Mouse (Mus musculus) hindbrain, embryonic 14.5 days (tissue): ENCODE results near the gene Smdt1. TPM values are rescaled to one million over a fixed set of nuclear protein-coding genes. Genes with fewer than 3 reads are reported as not detected.

Source experiments
- ATAC-seq: fragments of 200-750 bp; cut with Nextera tagmentation; 2 replicates; pipeline ENCODE4 v1.8.0; 2017; ENCODE audit warnings: moderate number of reproducible peaks, mild to moderate bottlenecking, moderate TSS enrichment, moderate library complexity; ENCODE audit not compliant: low FRiP score
- DNase-seq: peaks from one replicate; pipeline ENCODE4 v3.0.0-alpha.2; 2015; ENCODE audit warnings: low spot score
- H3K27ac ChIP-seq: fragments of 300-500 bp; sonication (generic); 2 replicates; pipeline ENCODE4 v1.5.1; 2014; ENCODE audit warnings: mild to moderate bottlenecking, moderate library complexity
- H3K27me3 ChIP-seq: fragments of 300-500 bp; sonication (generic); 2 replicates; pipeline ENCODE4 v1.6.1; 2014; ENCODE audit warnings: mild to moderate bottlenecking, low read length, mixed read lengths; ENCODE audit not compliant: control insufficient read depth, insufficient read depth
- H3K36me3 ChIP-seq: fragments of 300-500 bp; sonication (generic); replicated peaks from 2 replicates; pipeline ENCODE4 v1.6.1; 2014; ENCODE audit not compliant: control insufficient read depth, insufficient read depth
- H3K4me1 ChIP-seq: fragments of 300-500 bp; sonication (generic); replicated peaks from 2 replicates; pipeline ENCODE4 v1.6.1; 2014; ENCODE audit warnings: antibody characterized with exemption, low read length, mixed read lengths; ENCODE audit not compliant: control insufficient read depth, insufficient read depth
- H3K4me2 ChIP-seq: fragments of 300-500 bp; sonication (generic); replicated peaks from 2 replicates; pipeline ENCODE4 v1.6.1; 2014; ENCODE audit warnings: mild to moderate bottlenecking, moderate library complexity
- H3K4me3 ChIP-seq: fragments of 300-500 bp; sonication (generic); replicated peaks from 2 replicates; pipeline ENCODE4 v1.5.1; 2014; ENCODE audit warnings: mild to moderate bottlenecking, low read length
- H3K9ac ChIP-seq: fragments of 300-500 bp; sonication (generic); 2 replicates; pipeline ENCODE4 v1.6.1; 2014
- H3K9me3 ChIP-seq: fragments of 300-500 bp; sonication (generic); 2 replicates; pipeline ENCODE4 v1.6.1; 2016; ENCODE audit warnings: low read length; ENCODE audit not compliant: control insufficient read depth
- WGBS: fragments of 180-500 bp; shearing (Covaris S2); extraction: QIAGEN DNeasy Blood & Tissue Kit; methylation state at CpG from one replicate; pipeline ENCODE4 v1.1.7; 2014; 5-methylcytosine and 5-hydroxymethylcytosine counted together
- polyA plus RNA-seq: library from polyadenylated mRNA; unstranded; fragments of >200 nt; fragmentation: Nextera tagmentation; extraction: Ambion mirVana; gene quantifications from 2 replicates; pipeline ENCODE4 v1.2.1, GENCODE M21; 2014

Smdt1 gene
- polyA plus RNA-seq: 349 and 367 TPM in 2 replicates

DNA sequence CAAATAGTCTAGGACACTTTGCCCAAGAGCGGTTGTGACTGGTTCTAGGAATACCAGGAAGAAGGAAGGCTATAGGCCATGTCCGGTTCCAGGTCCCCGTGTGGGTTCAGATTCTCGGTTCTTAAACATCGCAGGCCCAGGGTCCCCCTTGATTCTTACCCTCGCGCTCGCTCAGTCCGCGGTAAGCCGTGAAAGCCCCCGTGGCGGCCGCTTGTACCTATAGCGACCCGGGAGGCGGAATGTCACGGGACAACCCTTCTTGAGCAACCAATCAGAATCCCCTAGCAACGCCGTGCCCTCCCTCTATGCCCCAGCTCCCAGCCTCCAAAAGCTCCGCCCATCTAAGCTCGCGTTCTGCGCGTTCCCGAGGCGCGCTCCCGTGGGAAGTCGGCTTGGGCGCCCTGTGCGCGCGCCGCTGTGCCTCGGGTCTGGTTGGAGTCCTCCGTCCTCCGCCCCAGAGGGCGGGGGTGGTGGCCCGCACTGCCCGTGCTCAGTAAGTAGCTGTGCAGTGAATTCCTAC, at the start of gene Smdt1, which contains the start of the genes Naga and Pheta2:
Gene Smdt1 (plus strand): TSS at position 367 of the 520 bp plus-strand sequence.
Gene Naga (minus strand): TSS at position 333 of the 520 bp plus-strand sequence.
Gene Pheta2 (plus strand): TSS at position 350 of the 520 bp plus-strand sequence.
- Histone ChIP-seq H3K4me3 (peak within 1 kb of the TSS; percentile 59), H3K4me1 (peaks cover 14% of the 10 kb centered on the region), H3K27me3 (peaks cover 18% of the 10 kb centered on the region), H3K4me2 (peak within 1 kb of the TSS; percentile 71), H3K9me3 (no peaks in the 10 kb centered on the region), H3K9ac (peak within 1 kb of the TSS; percentile 64), H3K36me3 (peaks cover 16% of the 10 kb centered on the region), H3K27ac (0 out of 2 replicates have a peak within 1 kb of the TSS, but pooled peaks have one; percentile 52)
- under 1% methylated on average over 41 of the region's 41 CpGs for WGBS
- peak; percentile 96 for DNase-seq
- peak; percentile 89 for ATAC-seq

GRCm38 (mm10) chr15:82290252-82290651, 48.5 kb upstream of the Smdt1 start:
- no peak overlapping the region for H3K27ac ChIP-seq
- WGBS: 88% methylated on average over 7 of the region's 7 CpGs
- H3K4me1 ChIP-seq: peaks cover 14% of the 10 kb centered on the region; the same call in 1 of the 2 replicates
- H3K4me2 ChIP-seq: no peak overlapping the region
- no peaks in the 10 kb centered on the region for H3K27me3 ChIP-seq
- no peaks in the 10 kb centered on the region for H3K9me3 ChIP-seq
- H3K36me3 ChIP-seq: peaks cover 77% of the 10 kb centered on the region
- DNase-seq: no peak
- H3K4me3 ChIP-seq: no peak overlapping the region
- H3K9ac ChIP-seq: no peak overlapping the region
- ATAC-seq: no peak

- Histone ChIP-seq H3K4me1 (peaks cover 14% of the 10 kb centered on the region; the same call in 1 of the 2 replicates), H3K9me3 (no peaks in the 10 kb centered on the region), H3K4me2 (peak overlapping the region; percentile 30), H3K27ac (peak overlapping the region; percentile 52; the same call in 1 of the 2 replicates), H3K4me3 (no peak overlapping the region), H3K36me3 (peaks cover 51% of the 10 kb centered on the region), H3K27me3 (no peaks in the 10 kb centered on the region), H3K9ac (no peak overlapping the region)
- ATAC-seq (peak; percentile 57), DNase-seq (no peak)
- WGBS: 9% methylated on average over 5 of the region's 5 CpGs
Observed at GRCm38 (mm10) chr15:82292851-82293250, 45.9 kb upstream of the Smdt1 start.

GRCm38 (mm10) chr15:82293271-82293711, 45.5 kb upstream of the Smdt1 start:
- Histone ChIP-seq H3K36me3 (peaks cover 47% of the 10 kb centered on the region), H3K27me3 (no peaks in the 10 kb centered on the region), H3K4me2 (peak overlapping the region; percentile 30), H3K27ac (peak overlapping the region; percentile 52; the same call in 1 of the 2 replicates), H3K4me1 (peaks cover 14% of the 10 kb centered on the region; the same call in 1 of the 2 replicates), H3K9ac (no peak overlapping the region), H3K4me3 (no peak overlapping the region), H3K9me3 (no peaks in the 10 kb centered on the region)
- DNase-seq (peak; percentile 61), ATAC-seq (peak; percentile 80)
- WGBS: 3% methylated on average over 7 of the region's 7 CpGs

DNA sequence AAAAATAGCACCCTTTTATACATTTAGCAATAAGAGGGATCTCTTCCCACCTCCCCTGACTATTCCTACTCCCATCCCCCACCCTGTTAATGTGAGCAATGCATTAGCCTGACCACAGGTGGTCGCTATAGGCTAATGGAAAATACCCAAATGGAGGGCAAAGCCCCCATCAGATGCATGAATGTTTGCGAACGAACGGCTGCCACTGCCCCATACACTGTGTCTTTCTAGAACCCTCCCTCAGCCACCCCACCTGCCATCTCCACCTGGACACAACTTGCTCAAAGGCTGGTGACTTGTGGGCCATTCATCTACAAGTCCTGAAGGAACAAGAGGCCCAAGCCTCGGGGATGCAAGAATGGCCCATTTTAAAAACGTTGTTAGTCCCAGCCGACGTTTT, 44.7 kb upstream of the Smdt1 start:
- DNase-seq (peak; percentile 61), ATAC-seq (peak; percentile 26; the same call in 1 of the 2 replicates)
- Histone ChIP-seq H3K4me1 (peaks cover 14% of the 10 kb centered on the region; the same call in 1 of the 2 replicates), H3K4me3 (no peak overlapping the region), H3K9ac (no peak overlapping the region), H3K27ac (0 out of 2 replicates have a peak overlapping the region, but pooled peaks have one; percentile 52), H3K9me3 (no peaks in the 10 kb centered on the region), H3K27me3 (no peaks in the 10 kb centered on the region), H3K36me3 (peaks cover 39% of the 10 kb centered on the region), H3K4me2 (no peak overlapping the region)
- WGBS: 39% methylated on average over 8 of the region's 8 CpGs

DNA sequence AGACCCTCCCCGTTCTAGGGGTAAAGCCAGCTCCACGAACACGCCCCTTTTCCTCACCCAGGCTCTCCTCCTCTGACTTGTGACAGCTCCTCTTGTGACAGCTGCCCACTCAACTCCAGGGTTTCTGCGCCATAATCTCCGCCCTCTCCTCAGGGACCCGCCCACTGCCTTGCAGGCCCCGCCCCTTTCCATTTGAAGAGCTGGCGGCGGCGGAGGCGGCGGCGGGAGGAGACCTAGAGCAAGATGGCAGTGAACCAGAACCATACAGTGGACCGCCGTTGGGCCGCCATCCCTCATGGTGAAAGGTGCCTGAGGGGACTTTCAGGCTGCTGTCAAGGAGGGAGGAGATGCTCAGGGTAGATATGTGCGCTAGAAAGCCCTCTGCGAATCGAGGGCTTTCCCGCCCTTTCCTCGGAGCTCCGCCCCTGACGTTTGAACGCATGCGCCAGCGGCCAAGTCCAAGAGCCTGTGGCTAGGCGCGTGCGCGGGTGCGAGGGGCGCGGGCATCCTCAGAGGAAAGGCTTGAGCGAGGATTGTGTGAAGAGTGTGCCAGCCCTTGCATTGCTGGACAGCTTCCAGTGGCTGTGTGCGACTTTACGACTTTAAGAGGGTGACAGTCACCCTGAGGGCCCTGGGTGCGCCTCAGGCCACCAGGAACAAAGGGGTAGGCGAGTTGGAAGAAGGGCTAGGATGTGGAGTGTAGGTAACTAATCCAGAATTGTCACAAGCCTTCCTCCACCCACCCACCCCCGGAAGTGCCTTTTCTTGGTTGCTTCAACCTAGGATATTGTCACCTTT, 39.8 kb upstream of the Smdt1 start, which contains the start of gene Wbp2nl:
Gene Wbp2nl (plus strand): TSS at position 191 of the 798 bp plus-strand sequence.
- DNase-seq (no peak), ATAC-seq (0 out of 2 replicates have a peak, but pooled peaks have one; percentile 46)
- Histone ChIP-seq H3K9ac (no peak within 1 kb of the TSS), H3K4me3 (no peak within 1 kb of the TSS), H3K27me3 (no peaks in the 10 kb centered on the region), H3K9me3 (no peaks in the 10 kb centered on the region), H3K27ac (no peak within 1 kb of the TSS), H3K4me2 (no peak within 1 kb of the TSS), H3K36me3 (no peaks in the 10 kb centered on the region), H3K4me1 (0 out of 2 replicates have a peak, but pooled peaks cover 3% of the 10 kb centered on the region)
- WGBS: 63% methylated on average over 39 of the region's 39 CpGs

- Histone ChIP-seq H3K9me3 (no peaks in the 10 kb centered on the region), H3K4me3 (no peak overlapping the region), H3K9ac (no peak overlapping the region), H3K27me3 (no peaks in the 10 kb centered on the region), H3K4me2 (no peak overlapping the region), H3K4me1 (no peaks in the 10 kb centered on the region), H3K36me3 (no peaks in the 10 kb centered on the region), H3K27ac (no peak overlapping the region)
- 75% methylated on average over 3 of the region's 3 CpGs for WGBS
- ATAC-seq (no peak), DNase-seq (no peak)
Observed at GRCm38 (mm10) chr15:82307107-82307506, 31.7 kb upstream of the Smdt1 start.

GRCm38 (mm10) chr15:82308416-82308815, 30.3 kb upstream of the Smdt1 start:
- H3K4me2 ChIP-seq: no peak overlapping the region
- no peak for DNase-seq
- H3K9me3 ChIP-seq: no peaks in the 10 kb centered on the region
- no peak for ATAC-seq
- no peak overlapping the region for H3K27ac ChIP-seq
- H3K4me1 ChIP-seq: no peaks in the 10 kb centered on the region
- H3K9ac ChIP-seq: no peak overlapping the region
- WGBS: 85% methylated on average over 3 of the region's 3 CpGs
- no peaks in the 10 kb centered on the region for H3K36me3 ChIP-seq
- no peaks in the 10 kb centered on the region for H3K27me3 ChIP-seq
- no peak overlapping the region for H3K4me3 ChIP-seq

DNA sequence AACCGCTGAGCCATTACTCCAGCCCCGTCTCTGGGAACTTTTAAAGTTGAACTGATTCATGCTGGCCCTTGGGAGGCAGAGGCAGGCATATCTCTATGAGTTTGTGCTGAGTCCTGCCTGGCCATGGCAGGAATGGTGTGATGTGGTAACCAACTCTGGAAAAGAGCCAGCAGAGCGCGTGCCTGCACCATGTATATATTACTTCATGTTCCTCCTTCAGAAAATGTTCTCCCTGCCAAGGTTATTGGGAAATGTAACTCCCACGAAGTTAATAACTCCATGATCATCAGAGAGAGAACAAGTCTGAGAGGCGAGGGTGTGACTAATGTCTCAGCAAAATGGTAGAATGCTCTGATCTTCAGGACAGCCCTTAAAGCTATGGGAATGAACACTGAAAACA, 20.9 kb upstream of the Smdt1 start:
- no peak for DNase-seq
- Histone ChIP-seq H3K9me3 (no peaks in the 10 kb centered on the region), H3K4me3 (no peak overlapping the region), H3K36me3 (no peaks in the 10 kb centered on the region), H3K27ac (no peak overlapping the region), H3K9ac (no peak overlapping the region), H3K4me1 (no peaks in the 10 kb centered on the region), H3K27me3 (no peaks in the 10 kb centered on the region), H3K4me2 (no peak overlapping the region)
- 86% methylated on average over 6 of the region's 6 CpGs for WGBS
- ATAC-seq: no peak
